Mouse (Mus musculus): ENCODE results near the gene Uts2b.

DNA sequence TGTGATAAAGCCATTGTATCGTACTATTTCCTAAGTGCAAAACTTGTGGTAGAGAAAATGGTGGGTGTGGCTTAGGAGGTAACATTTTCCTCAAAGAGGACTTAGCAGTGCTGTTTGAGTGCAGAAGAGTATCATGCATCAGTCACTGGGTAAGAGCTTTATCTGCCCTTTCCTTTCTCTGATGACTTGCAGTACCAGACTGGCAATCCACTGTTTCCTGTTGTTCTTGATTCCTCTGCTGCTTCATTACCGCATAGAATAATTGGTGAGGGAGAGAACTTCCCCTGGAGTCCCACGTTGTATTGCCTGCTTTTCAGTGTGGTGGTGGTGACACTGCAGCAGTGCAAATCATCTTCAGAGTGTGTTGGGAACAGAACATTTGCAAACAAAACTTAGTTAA is 47.6 kb upstream of the Uts2b start:
- TF ChIP-seq POLR2A (IDR thresholded peaks at IDR 0.05; ENCODE audit: borderline replicate concordance, insufficient read depth, low read length) = no peak
- no peak for TF ChIP-seq CTCF (IDR thresholded peaks at IDR 0.05; ENCODE audit: borderline replicate concordance, insufficient read depth, low read depth, low read length)

All from cerebellum, adult 2 months (tissue).